Mouse (Mus musculus) lung, embryonic 15.5 days (tissue): ENCODE data around the gene Upk1a. TPM values are rescaled to one million over a fixed set of nuclear protein-coding genes. Genes with fewer than 3 reads are reported as not detected.

Experiments
- ATAC-seq: fragments of 200-750 bp; cut with Nextera tagmentation; 2 replicates; pipeline ENCODE4 v1.8.0; 2017; ENCODE audit warnings: moderate number of reproducible peaks, borderline replicate concordance; ENCODE audit not compliant: low FRiP score, low TSS enrichment; ENCODE audit errors: extremely low read depth
- H3K27ac ChIP-seq: fragments of 300-500 bp; sonication (generic); 2 replicates; pipeline ENCODE4 v1.5.1; 2015; ENCODE audit warnings: moderate library complexity, mild to moderate bottlenecking, inconsistent platforms
- H3K27me3 ChIP-seq: fragments of 300-500 bp; sonication (generic); 2 replicates; pipeline ENCODE4 v1.6.1; 2015; ENCODE audit warnings: inconsistent platforms
- H3K36me3 ChIP-seq: fragments of 300-500 bp; sonication (generic); 2 replicates; pipeline ENCODE4 v1.6.1; 2015; ENCODE audit warnings: inconsistent platforms
- H3K4me1 ChIP-seq: fragments of 300-500 bp; sonication (generic); 2 replicates; pipeline ENCODE4 v1.6.1; 2015; ENCODE audit warnings: inconsistent platforms
- H3K4me2 ChIP-seq: fragments of 300-500 bp; sonication (generic); 2 replicates; pipeline ENCODE4 v1.6.1; 2015; ENCODE audit warnings: inconsistent platforms, mild to moderate bottlenecking, moderate library complexity
- H3K4me3 ChIP-seq: fragments of 300-500 bp; sonication (generic); 2 replicates; pipeline ENCODE4 v1.5.1; 2015; ENCODE audit warnings: mild to moderate bottlenecking, inconsistent platforms
- H3K9ac ChIP-seq: fragments of 300-500 bp; sonication (generic); 2 replicates; pipeline ENCODE4 v1.6.1; 2015; ENCODE audit warnings: inconsistent platforms
- H3K9me3 ChIP-seq: fragments of 300-500 bp; sonication (generic); 2 replicates; pipeline ENCODE4 v1.6.1; 2016; ENCODE audit warnings: inconsistent platforms
- WGBS: fragments of 180-500 bp; shearing (Covaris S2); methylation state at CpG from one replicate; pipeline ENCODE4 v1.1.7; 2015; 5-methylcytosine and 5-hydroxymethylcytosine counted together
- polyA plus RNA-seq: library from polyadenylated mRNA; unstranded; fragments of >200 nt; fragmentation: Nextera tagmentation; extraction: Ambion mirVana; gene quantifications from 2 replicates; pipeline ENCODE4 v1.2.1, GENCODE M21; 2015

The Upk1a gene
- polyA plus RNA-seq, result 0.88 and 1.4 TPM in 2 replicates

DNA sequence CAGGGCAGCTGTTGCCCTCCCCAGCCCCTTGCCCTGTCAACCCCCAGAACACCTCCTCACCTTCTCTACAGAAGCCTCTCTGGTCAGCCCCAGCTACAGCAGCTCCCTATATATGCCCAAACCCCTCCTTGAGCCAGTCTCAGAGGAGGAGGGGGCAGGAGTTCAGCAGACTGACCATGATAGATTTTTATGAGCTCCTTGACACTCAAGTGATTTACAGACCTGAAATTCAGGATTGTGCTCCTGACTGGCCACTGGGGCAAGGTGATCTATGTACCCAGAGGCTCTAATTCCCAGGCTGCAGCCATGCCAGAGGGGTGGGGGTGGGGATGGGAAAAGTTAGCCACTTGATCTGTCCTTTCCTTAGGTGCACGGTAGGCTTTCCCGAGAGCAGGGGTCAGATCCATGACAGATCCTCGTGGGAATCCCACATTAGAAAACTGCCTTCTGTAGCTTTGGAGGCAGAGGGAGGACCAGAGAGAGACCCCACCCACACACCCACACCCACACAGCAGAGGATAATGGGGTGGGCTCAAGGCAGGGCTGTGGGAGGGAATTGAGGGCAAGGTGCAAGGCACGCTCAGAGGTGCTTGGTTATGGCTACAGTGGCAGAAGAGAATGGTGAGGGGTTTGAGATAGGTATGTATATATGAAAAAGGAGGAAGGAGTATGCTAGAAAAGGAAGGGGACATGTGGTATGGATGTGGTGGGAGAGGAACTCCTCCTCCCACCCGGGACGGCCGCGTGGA is at the start of gene Upk1a:
Gene Upk1a, minus strand, starts transcription at position 194 of the 749 bp plus-strand sequence.
- WGBS, result 60% methylated on average over 8 of the region's 8 CpGs
- no peak within 1 kb of the TSS for H3K27ac ChIP-seq
- peaks cover 20% of the 10 kb centered on the region for H3K36me3 ChIP-seq
- no peak for ATAC-seq
- no peaks in the 10 kb centered on the region for H3K9me3 ChIP-seq
- no peak within 1 kb of the TSS for H3K4me2 ChIP-seq
- H3K9ac ChIP-seq, result no peak within 1 kb of the TSS
- H3K4me1 ChIP-seq, result peaks cover 8% of the 10 kb centered on the region
- no peak within 1 kb of the TSS for H3K4me3 ChIP-seq
- no peaks in the 10 kb centered on the region for H3K27me3 ChIP-seq

DNA sequence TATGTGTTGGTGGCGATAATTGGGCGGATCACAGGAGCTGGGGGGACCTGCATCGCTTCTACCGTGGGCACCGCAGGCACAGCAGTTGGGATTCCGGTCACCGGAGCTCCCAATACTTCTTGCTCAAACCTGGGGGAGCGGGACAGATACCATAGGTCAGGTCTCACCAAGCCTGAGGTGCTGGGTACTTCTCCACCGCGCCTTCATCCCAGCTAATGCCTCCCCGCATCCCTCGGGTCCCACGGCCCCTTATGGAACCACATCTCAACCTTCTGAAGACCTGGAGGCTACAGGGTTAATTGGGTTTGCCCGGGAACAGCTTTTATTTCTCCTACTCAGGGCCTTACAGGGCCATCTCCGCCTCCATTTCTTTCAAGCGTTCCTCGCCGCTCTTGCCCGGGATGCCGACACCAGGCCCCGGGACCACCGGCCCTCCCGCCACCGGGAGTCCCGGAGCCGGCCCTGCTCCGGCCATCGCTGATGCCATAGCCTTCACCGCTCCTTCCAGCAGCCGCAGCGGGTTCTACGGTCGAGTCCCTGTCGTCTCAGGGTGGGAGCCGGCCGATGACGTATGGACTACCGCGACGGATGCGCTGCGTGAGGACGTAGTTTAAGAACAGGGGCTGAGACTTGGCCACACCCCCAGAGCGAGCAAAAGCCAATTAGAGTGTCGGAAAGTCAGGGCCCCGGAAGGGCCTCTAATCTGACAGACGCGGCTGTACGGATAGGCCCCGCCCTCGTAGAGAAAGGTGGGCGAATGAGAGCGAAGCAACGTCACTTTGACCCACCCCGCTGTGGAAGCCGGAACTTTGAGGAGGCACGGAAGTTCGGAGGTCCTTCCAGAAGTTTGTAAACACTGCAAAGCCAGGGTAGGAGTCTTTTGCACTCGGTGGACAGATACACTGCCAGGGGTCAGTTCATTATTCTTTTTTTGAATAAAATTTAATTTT is 37.2 kb upstream of the Upk1a start, which contains the start of gene Rbm42:
Gene Rbm42, minus strand, starts transcription at position 727 of the 950 bp plus-strand sequence.
- Histone ChIP-seq H3K4me3 (peak within 1 kb of the TSS; percentile 71), H3K9ac (peak within 1 kb of the TSS; percentile 78), H3K36me3 (peaks cover 45% of the 10 kb centered on the region), H3K27me3 (no peaks in the 10 kb centered on the region), H3K27ac (0 out of 2 replicates have a peak within 1 kb of the TSS, but pooled peaks have one; percentile 12), H3K4me1 (peaks cover 13% of the 10 kb centered on the region), H3K9me3 (no peaks in the 10 kb centered on the region), H3K4me2 (peak within 1 kb of the TSS; percentile 78)
- ATAC-seq, result peak; percentile 99
- 1% methylated on average over 59 of the region's 59 CpGs for WGBS

DNA sequence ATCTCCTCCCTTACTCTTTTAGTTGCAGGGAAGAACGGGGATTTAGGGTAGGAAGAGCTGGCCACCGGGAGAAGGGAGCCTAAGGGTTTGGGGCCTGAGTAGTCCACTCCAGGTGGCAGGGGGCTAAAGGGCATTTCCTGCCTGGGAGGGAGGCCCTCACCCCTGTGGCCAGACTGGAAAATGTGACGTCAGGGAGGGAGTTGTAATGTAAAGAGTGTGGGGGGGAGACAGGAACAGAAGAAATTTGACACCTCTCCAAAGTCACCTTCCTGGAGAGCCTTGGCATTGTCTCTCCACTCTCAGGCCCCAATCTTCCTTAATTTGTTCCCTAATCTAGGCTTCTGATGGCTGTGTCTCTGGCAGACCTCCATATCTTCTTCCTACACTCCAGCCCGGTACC is 26.4 kb upstream of the Upk1a start:
- ATAC-seq, result no peak
- peaks cover 28% of the 10 kb centered on the region for H3K27me3 ChIP-seq
- H3K4me1 ChIP-seq, result peaks cover 5% of the 10 kb centered on the region
- no peak overlapping the region for H3K27ac ChIP-seq
- WGBS, result 13% methylated on average over 4 of the region's 4 CpGs
- H3K9me3 ChIP-seq, result no peaks in the 10 kb centered on the region
- H3K4me2 ChIP-seq, result no peak overlapping the region
- no peak overlapping the region for H3K9ac ChIP-seq
- no peak overlapping the region for H3K4me3 ChIP-seq
- H3K36me3 ChIP-seq, result peaks cover 36% of the 10 kb centered on the region

- H3K27me3 ChIP-seq, result peaks cover 54% of the 10 kb centered on the region
- no peaks in the 10 kb centered on the region for H3K9me3 ChIP-seq
- ATAC-seq, result no peak
- 15% methylated on average over 11 of the region's 11 CpGs for WGBS
- no peak overlapping the region for H3K4me3 ChIP-seq
- peaks cover 10% of the 10 kb centered on the region for H3K36me3 ChIP-seq
- H3K9ac ChIP-seq, result no peak overlapping the region
- no peak overlapping the region for H3K4me2 ChIP-seq
- no peak overlapping the region for H3K27ac ChIP-seq
- H3K4me1 ChIP-seq, result peaks cover 5% of the 10 kb centered on the region
Observed at GRCm38 (mm10) chr7:30636395-30636794, 23.7 kb upstream of the Upk1a start.

GRCm38 (mm10) chr7:30635752-30636151 is 23.1 kb upstream of the Upk1a start, which contains the start of gene Etv2:
Gene Etv2 (minus strand): TSS chr7:30635852.
- H3K4me1 ChIP-seq, result peaks cover 5% of the 10 kb centered on the region
- H3K27ac ChIP-seq, result no peak within 1 kb of the TSS
- peak within 1 kb of the TSS; percentile 44 for H3K4me2 ChIP-seq
- no peak for ATAC-seq
- no peak within 1 kb of the TSS for H3K9ac ChIP-seq
- peaks cover 4% of the 10 kb centered on the region for H3K36me3 ChIP-seq
- peak within 1 kb of the TSS; percentile 19 for H3K4me3 ChIP-seq
- H3K27me3 ChIP-seq, result peaks cover 55% of the 10 kb centered on the region
- no peaks in the 10 kb centered on the region for H3K9me3 ChIP-seq
- WGBS, result 4% methylated on average over 5 of the region's 5 CpGs

- Histone ChIP-seq H3K36me3 (no peaks in the 10 kb centered on the region), H3K9me3 (no peaks in the 10 kb centered on the region), H3K4me3 (peak overlapping the region; percentile 19), H3K27ac (no peak overlapping the region), H3K9ac (no peak overlapping the region), H3K4me2 (peak overlapping the region; percentile 44), H3K4me1 (peaks cover 5% of the 10 kb centered on the region), H3K27me3 (peaks cover 55% of the 10 kb centered on the region)
- 1% methylated on average over 20 of the region's 20 CpGs for WGBS
- peak; percentile 62; the same call in 1 of the 2 replicates for ATAC-seq
Observed at GRCm38 (mm10) chr7:30634621-30635020, 22.0 kb upstream of the Upk1a start.

DNA sequence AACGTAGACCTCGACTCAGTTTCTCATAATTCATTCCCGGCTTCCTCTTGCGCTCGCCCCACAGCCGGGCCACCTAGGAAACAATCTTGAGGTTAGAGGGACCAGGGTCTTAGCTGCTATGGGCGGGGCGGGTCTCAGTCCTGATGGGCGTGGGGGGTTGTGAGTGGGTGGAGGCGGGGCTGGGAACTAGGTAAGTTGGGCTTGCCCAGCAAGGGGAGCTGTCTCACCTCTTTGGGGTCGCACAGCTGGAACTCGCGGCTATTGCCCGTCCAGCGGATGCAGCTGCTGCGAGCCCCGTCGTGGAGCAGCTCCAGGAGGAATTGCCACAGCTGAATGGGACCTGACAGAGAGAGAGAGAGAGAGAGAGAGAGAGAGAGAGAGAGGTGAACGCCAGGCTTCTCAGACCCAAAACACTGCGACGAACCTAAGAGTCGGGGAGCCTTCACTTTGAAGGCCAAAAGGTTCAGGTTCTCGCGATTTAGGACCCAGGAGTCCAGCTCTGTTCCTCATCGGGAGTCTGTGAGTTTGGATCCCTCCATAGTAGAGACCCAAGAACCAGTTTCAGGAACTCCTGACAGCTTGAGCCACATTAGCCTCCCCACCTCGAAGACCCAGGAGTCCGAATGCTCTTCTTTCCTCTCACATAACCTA is 21.2 kb upstream of the Upk1a start:
- 6% methylated on average over 26 of the region's 27 CpGs for WGBS
- Histone ChIP-seq H3K36me3 (no peaks in the 10 kb centered on the region), H3K4me3 (no peak overlapping the region; the same call in 1 of the 2 replicates), H3K27me3 (peaks cover 55% of the 10 kb centered on the region), H3K27ac (no peak overlapping the region), H3K4me2 (no peak overlapping the region), H3K9ac (no peak overlapping the region), H3K4me1 (peaks cover 5% of the 10 kb centered on the region), H3K9me3 (no peaks in the 10 kb centered on the region)
- ATAC-seq, result no peak

DNA sequence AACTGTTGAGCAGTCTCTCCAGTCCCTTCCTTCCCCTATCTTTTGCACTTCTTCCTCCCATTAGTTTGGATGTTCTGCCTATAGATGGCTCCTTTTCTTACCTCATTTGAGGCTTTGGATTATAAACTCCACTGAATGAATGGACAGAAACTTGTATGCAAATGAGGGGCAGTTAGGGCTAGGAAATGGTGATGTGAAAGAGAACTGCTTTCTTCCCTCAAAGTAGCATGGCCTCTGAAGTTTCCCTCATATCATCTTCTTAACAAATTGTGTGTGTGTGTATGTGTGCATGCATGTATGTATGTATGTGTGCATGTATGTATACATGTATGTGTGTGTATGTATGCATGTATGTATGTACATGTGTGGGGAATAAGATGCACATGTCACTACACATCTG is 16.4 kb upstream of the Upk1a start:
- Histone ChIP-seq H3K27ac (no peak overlapping the region), H3K4me1 (peaks cover 10% of the 10 kb centered on the region), H3K4me2 (no peak overlapping the region), H3K36me3 (peaks cover 4% of the 10 kb centered on the region; the same call in 1 of the 2 replicates), H3K9me3 (no peaks in the 10 kb centered on the region), H3K27me3 (peaks cover 26% of the 10 kb centered on the region), H3K4me3 (no peak overlapping the region), H3K9ac (no peak overlapping the region)
- no peak for ATAC-seq

GRCm38 (mm10) chr7:30626647-30627046 is 14.0 kb upstream of the Upk1a start:
- Histone ChIP-seq H3K4me2 (peak overlapping the region; percentile 76; the same call in 1 of the 2 replicates), H3K27ac (no peak overlapping the region), H3K9me3 (no peaks in the 10 kb centered on the region), H3K4me1 (peaks cover 10% of the 10 kb centered on the region), H3K27me3 (peaks cover 4% of the 10 kb centered on the region), H3K36me3 (peaks cover 25% of the 10 kb centered on the region), H3K9ac (no peak overlapping the region), H3K4me3 (no peak overlapping the region; the same call in 1 of the 2 replicates)
- ATAC-seq, result no peak
- 72% methylated on average over 5 of the region's 5 CpGs for WGBS

GRCm38 (mm10) chr7:30625530-30626384 is 13.1 kb upstream of the Upk1a start, which contains the start of gene Cox6b1:
Gene Cox6b1 (minus strand): TSS chr7:30626151.
- H3K27ac ChIP-seq, result no peak within 1 kb of the TSS; the same call in 1 of the 2 replicates
- H3K27me3 ChIP-seq, result no peaks in the 10 kb centered on the region; the same call in 1 of the 2 replicates
- no peaks in the 10 kb centered on the region for H3K9me3 ChIP-seq
- H3K36me3 ChIP-seq, result peaks cover 32% of the 10 kb centered on the region
- ATAC-seq, result peak; percentile 93
- 2% methylated on average over 44 of the region's 44 CpGs for WGBS
- H3K4me2 ChIP-seq, result peak within 1 kb of the TSS; percentile 76
- peak within 1 kb of the TSS; percentile 79 for H3K4me3 ChIP-seq
- peaks cover 10% of the 10 kb centered on the region for H3K4me1 ChIP-seq
- H3K9ac ChIP-seq, result peak within 1 kb of the TSS; percentile 79
